Mouse (Mus musculus) embryo, embryonic 11.5 days (tissue): ENCODE data around the gene Arhgef12.

Source experiments
- DNase-seq: peaks from one replicate; pipeline ENCODE4 v3.0.0-alpha.2; 2012; ENCODE audit warnings: low read depth, low spot score

Gene Arhgef12

GRCm38 (mm10) chr9:43076163-43076562 lies 30.9 kb downstream of the Arhgef12 start:
- DNase-seq: no peak

GRCm38 (mm10) chr9:43074611-43075010 lies 32.4 kb downstream of the Arhgef12 start:
- DNase-seq: no peak

GRCm38 (mm10) chr9:43071741-43072140 lies 35.3 kb downstream of the Arhgef12 start:
- no peak for DNase-seq

GRCm38 (mm10) chr9:43071176-43071575 lies 35.9 kb downstream of the Arhgef12 start:
- no peak for DNase-seq

- no peak for DNase-seq
Measured at GRCm38 (mm10) chr9:43070566-43070965, 36.5 kb downstream of the Arhgef12 start.

- no peak for DNase-seq
Measured at GRCm38 (mm10) chr9:43070153-43070552, 36.9 kb downstream of the Arhgef12 start.

GRCm38 (mm10) chr9:43067896-43068295 lies 39.1 kb downstream of the Arhgef12 start:
- no peak for DNase-seq

GRCm38 (mm10) chr9:43065231-43065630 lies 41.8 kb downstream of the Arhgef12 start:
- DNase-seq: no peak

GRCm38 (mm10) chr9:43061545-43061944 lies 45.5 kb downstream of the Arhgef12 start:
- DNase-seq: no peak

GRCm38 (mm10) chr9:43050391-43050790 lies 56.6 kb downstream of the Arhgef12 start:
- no peak for DNase-seq

GRCm38 (mm10) chr9:43044481-43044880 lies 62.6 kb downstream of the Arhgef12 start:
- no peak for DNase-seq

- no peak for DNase-seq
Measured at GRCm38 (mm10) chr9:43038466-43038865, 68.6 kb downstream of the Arhgef12 start.

GRCm38 (mm10) chr9:43035208-43035607 lies 71.8 kb downstream of the Arhgef12 start:
- no peak for DNase-seq

GRCm38 (mm10) chr9:43034273-43034672 lies 72.8 kb downstream of the Arhgef12 start:
- no peak for DNase-seq

GRCm38 (mm10) chr9:43027757-43028156 lies 79.3 kb downstream of the Arhgef12 start:
- DNase-seq: no peak

- no peak for DNase-seq
Measured at GRCm38 (mm10) chr9:43021515-43022251, 85.4 kb downstream of the Arhgef12 start.

GRCm38 (mm10) chr9:43019656-43020055 lies 87.4 kb downstream of the Arhgef12 start:
- DNase-seq: no peak

GRCm38 (mm10) chr9:43015786-43016185 lies 91.3 kb downstream of the Arhgef12 start:
- no peak for DNase-seq

GRCm38 (mm10) chr9:43015366-43015765 lies 91.7 kb downstream of the Arhgef12 start:
- DNase-seq: no peak

- no peak for DNase-seq
Measured at GRCm38 (mm10) chr9:43014886-43015285, 92.2 kb downstream of the Arhgef12 start.

GRCm38 (mm10) chr9:43012541-43012940 lies 94.5 kb downstream of the Arhgef12 start:
- DNase-seq: no peak

- DNase-seq: no peak
Measured at GRCm38 (mm10) chr9:43011061-43011460, 96.0 kb downstream of the Arhgef12 start.

GRCm38 (mm10) chr9:43003881-43004280 lies 103.2 kb downstream of the Arhgef12 start:
- no peak for DNase-seq

GRCm38 (mm10) chr9:43003017-43003416 lies 104.0 kb downstream of the Arhgef12 start:
- DNase-seq: no peak
